Mouse (Mus musculus) forebrain, postnatal 0 days (tissue): ENCODE results near the gene Pcyt1b. TPM values are rescaled to one million over a fixed set of nuclear protein-coding genes. Genes with fewer than 3 reads are reported as not detected.

Source experiments
- ATAC-seq: fragments of 200-750 bp; cut with Nextera tagmentation; 2 replicates; pipeline ENCODE4 v1.8.0; 2017; ENCODE audit warnings: mild to moderate bottlenecking, moderate library complexity
- DNase-seq: peaks from one replicate; pipeline ENCODE4 v3.0.0-alpha.2; 2015
- H3K27ac ChIP-seq: fragments of 300-500 bp; sonication (generic); 2 replicates; pipeline ENCODE4 v1.5.1; 2014; ENCODE audit warnings: low read depth, mild to moderate bottlenecking, antibody characterized with exemption, low read length, moderate library complexity, mixed read lengths
- H3K27me3 ChIP-seq: fragments of 300-500 bp; sonication (generic); 2 replicates; pipeline ENCODE4 v1.6.1; 2014; ENCODE audit warnings: mild to moderate bottlenecking, low read length, mixed read lengths; ENCODE audit not compliant: insufficient read depth
- H3K36me3 ChIP-seq: fragments of 300-500 bp; sonication (generic); 2 replicates; pipeline ENCODE4 v1.6.1; 2014; ENCODE audit warnings: mild to moderate bottlenecking, moderate library complexity; ENCODE audit not compliant: insufficient read depth
- H3K4me1 ChIP-seq: fragments of 300-500 bp; sonication (generic); 2 replicates; pipeline ENCODE4 v1.6.1; 2014; ENCODE audit warnings: antibody characterized with exemption; ENCODE audit not compliant: insufficient read depth
- H3K4me2 ChIP-seq: fragments of 300-500 bp; sonication (generic); 2 replicates; pipeline ENCODE4 v1.6.1; 2014; ENCODE audit warnings: low read depth, mild to moderate bottlenecking, moderate library complexity
- H3K4me3 ChIP-seq: fragments of 300-500 bp; sonication (generic); 2 replicates; pipeline ENCODE4 v1.5.1; 2014; ENCODE audit warnings: low read depth, low read length, mixed read lengths
- H3K9ac ChIP-seq: fragments of 300-500 bp; sonication (generic); 2 replicates; pipeline ENCODE4 v1.6.1; 2014; ENCODE audit warnings: mild to moderate bottlenecking
- H3K9me3 ChIP-seq: fragments of 300-500 bp; sonication (generic); 2 replicates; pipeline ENCODE4 v1.6.1; 2016; ENCODE audit warnings: low read length
- CTCF ChIP-seq: sonication (generic); IDR thresholded peaks from 2 replicates; pipeline ENCODE4 v1.5.1; 2016; ENCODE audit warnings: antibody characterized with exemption, control low read depth, low read depth
- WGBS: fragments of 180-500 bp; shearing (Covaris S2); extraction: QIAGEN DNeasy Blood & Tissue Kit; methylation state at CpG from one replicate; pipeline ENCODE4 v1.1.7; 2014; 5-methylcytosine and 5-hydroxymethylcytosine counted together
- polyA plus RNA-seq: library from polyadenylated mRNA; unstranded; fragments of >200 nt; fragmentation: Nextera tagmentation; extraction: Ambion mirVana; gene quantifications from 2 replicates; pipeline ENCODE4 v1.2.1, GENCODE M21; 2015
- total RNA-seq: library from RNA; depleted of rRNA; stranded (reverse); fragments of >200 nt; gene quantifications from 2 replicates; pipeline ENCODE4 v1.2.3, GENCODE M21; 2014

Gene Pcyt1b
- total and polyA plus RNA-seq, 2 experiments from 2014 or later = 21.7 to 26.3 TPM

DNA sequence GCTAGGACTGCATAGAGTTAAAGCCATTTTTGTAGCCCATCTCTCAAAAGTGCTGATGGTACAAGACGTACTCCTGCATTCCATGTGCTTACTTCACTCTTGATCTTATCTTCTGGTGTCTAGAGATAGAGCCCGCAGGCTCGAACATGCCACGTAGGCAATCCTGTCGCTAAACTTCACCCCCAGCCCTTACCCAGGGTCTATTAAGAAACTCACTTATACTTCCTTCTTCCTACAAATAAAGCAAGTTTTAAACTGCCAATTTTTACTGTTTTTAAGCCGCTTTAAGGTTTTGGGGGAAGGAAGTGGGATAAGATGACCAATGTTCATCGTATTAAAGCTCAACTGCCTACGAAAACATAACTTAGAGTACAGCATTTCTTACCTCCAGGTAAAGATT, 36.0 kb downstream of the Pcyt1b start:
- Histone ChIP-seq H3K36me3 (no peaks in the 10 kb centered on the region), H3K9ac (no peak overlapping the region), H3K4me1 (no peaks in the 10 kb centered on the region), H3K4me2 (no peak overlapping the region), H3K27me3 (no peaks in the 10 kb centered on the region), H3K4me3 (no peak overlapping the region), H3K27ac (no peak overlapping the region), H3K9me3 (no peaks in the 10 kb centered on the region)
- WGBS = 89% methylated on average over 8 of the region's 8 CpGs
- ATAC-seq = no peak
- DNase-seq = no peak
- no peak for TF ChIP-seq CTCF

DNA sequence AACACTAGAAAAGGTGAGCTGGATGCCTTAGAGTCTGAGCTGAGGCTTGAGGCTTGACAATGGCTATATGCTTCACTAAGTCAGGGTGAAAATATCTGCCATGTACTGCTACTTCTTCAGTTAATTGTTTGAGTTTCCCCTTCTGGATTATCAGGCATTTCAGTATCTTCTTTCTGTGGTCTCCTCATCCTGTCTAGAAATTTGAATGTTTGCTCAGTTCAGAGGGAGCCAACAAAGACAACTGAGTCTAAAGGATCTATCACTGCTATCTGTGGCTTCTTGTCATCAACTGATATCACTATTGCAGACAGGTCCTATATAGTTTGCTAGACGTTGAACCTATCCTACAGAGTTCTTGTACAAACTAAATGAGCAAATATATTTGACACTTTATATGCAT, 42.9 kb downstream of the Pcyt1b start:
- no peak overlapping the region for H3K27ac ChIP-seq
- no peaks in the 10 kb centered on the region for H3K36me3 ChIP-seq
- DNase-seq (no peak), ATAC-seq (no peak)
- no peak overlapping the region for H3K4me2 ChIP-seq
- no peaks in the 10 kb centered on the region for H3K27me3 ChIP-seq
- no peaks in the 10 kb centered on the region for H3K9me3 ChIP-seq
- H3K9ac ChIP-seq = no peak overlapping the region
- 85% methylated on average over 1 of the region's 1 CpGs for WGBS
- TF ChIP-seq CTCF = no peak
- no peaks in the 10 kb centered on the region for H3K4me1 ChIP-seq
- no peak overlapping the region for H3K4me3 ChIP-seq

DNA sequence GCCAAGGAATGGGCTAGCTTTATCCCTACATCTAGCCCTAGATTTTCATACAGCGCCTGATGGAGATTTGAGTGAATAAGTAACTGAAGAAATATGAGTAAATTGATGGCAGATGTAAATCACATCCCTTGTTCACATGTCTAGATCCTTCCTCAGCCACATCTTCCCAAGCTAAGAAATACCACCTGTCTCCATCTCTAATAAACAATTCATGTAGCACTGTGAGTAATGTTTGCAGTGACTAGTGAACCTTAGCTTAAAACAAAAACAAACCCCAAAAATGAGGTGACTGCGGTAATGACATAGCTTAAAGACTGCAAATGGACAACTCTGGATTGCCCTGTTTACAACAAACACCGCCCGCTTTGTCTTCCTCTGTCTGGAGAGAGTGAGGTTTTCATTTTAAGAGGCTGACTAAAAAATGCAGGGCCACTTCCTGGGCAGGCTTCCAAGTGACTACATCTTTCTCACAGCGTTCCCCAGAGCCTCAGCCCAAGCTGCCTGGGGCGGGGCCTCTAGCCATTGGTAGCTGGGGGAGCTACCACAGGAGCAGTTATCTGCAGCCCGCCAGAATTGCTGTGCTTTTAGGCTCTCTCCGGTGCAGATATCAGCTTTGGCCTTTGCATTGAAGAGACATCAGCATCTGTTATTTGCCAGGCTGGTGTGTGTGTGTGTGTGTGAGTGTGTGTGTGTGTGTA, 46.0 kb downstream of the Pcyt1b start:
- Histone ChIP-seq H3K27me3 (no peaks in the 10 kb centered on the region), H3K4me1 (no peaks in the 10 kb centered on the region), H3K9me3 (no peaks in the 10 kb centered on the region), H3K36me3 (no peaks in the 10 kb centered on the region), H3K27ac (no peak overlapping the region), H3K4me3 (no peak overlapping the region), H3K4me2 (no peak overlapping the region), H3K9ac (no peak overlapping the region)
- WGBS = 40% methylated on average over 8 of the region's 8 CpGs
- no peak for TF ChIP-seq CTCF
- DNase-seq = peak; percentile 47
- ATAC-seq = peak; percentile 72

GRCm38 (mm10) chrX:93712566-93712965, 57.9 kb downstream of the Pcyt1b start:
- Histone ChIP-seq H3K9me3 (no peaks in the 10 kb centered on the region), H3K4me2 (no peak overlapping the region), H3K36me3 (no peaks in the 10 kb centered on the region), H3K27me3 (no peaks in the 10 kb centered on the region), H3K4me1 (no peaks in the 10 kb centered on the region), H3K4me3 (no peak overlapping the region), H3K9ac (no peak overlapping the region), H3K27ac (no peak overlapping the region)
- no peak for DNase-seq
- TF ChIP-seq CTCF = no peak
- 59% methylated on average over 1 of the region's 1 CpGs for WGBS
- ATAC-seq = no peak

- H3K27ac ChIP-seq = no peak overlapping the region
- DNase-seq (no peak), ATAC-seq (no peak)
- H3K4me2 ChIP-seq = no peak overlapping the region
- no peaks in the 10 kb centered on the region for H3K9me3 ChIP-seq
- 82% methylated on average over 1 of the region's 1 CpGs for WGBS
- TF ChIP-seq CTCF = no peak
- no peaks in the 10 kb centered on the region for H3K36me3 ChIP-seq
- no peaks in the 10 kb centered on the region for H3K27me3 ChIP-seq
- no peaks in the 10 kb centered on the region for H3K4me1 ChIP-seq
- H3K9ac ChIP-seq = no peak overlapping the region
- no peak overlapping the region for H3K4me3 ChIP-seq
Measured at GRCm38 (mm10) chrX:93729529-93729928, 74.9 kb downstream of the Pcyt1b start.

- no peak overlapping the region for H3K9ac ChIP-seq
- ATAC-seq (no peak), DNase-seq (no peak)
- no peak overlapping the region for H3K4me3 ChIP-seq
- H3K9me3 ChIP-seq = no peaks in the 10 kb centered on the region
- no peak overlapping the region for H3K4me2 ChIP-seq
- no peaks in the 10 kb centered on the region for H3K36me3 ChIP-seq
- no peaks in the 10 kb centered on the region for H3K27me3 ChIP-seq
- H3K4me1 ChIP-seq = no peaks in the 10 kb centered on the region
- no peak for TF ChIP-seq CTCF
- H3K27ac ChIP-seq = no peak overlapping the region
- WGBS = 87% methylated on average over 8 of the region's 8 CpGs
Measured at GRCm38 (mm10) chrX:93730854-93731253, 76.2 kb downstream of the Pcyt1b start.

DNA sequence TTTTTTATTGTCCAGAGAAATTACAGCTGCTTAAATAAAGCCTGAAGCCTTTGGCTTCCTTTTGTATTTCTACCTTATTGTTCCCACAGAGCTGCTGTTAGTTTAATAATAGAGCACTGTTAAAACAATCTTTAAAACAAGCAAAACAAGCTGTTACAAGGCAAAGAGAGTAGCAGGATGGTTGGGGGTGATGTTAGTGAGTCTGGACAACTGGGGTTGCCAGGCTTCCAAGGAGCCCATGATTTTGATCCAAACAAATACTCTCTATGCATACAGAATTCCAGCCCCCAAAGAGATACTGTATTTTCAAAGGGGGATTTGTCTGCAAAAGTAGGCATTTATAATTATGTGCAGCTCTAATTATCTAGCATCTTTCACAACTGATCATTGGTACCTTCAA, 77.7 kb downstream of the Pcyt1b start:
- H3K36me3 ChIP-seq = no peaks in the 10 kb centered on the region
- no peak overlapping the region for H3K27ac ChIP-seq
- no peaks in the 10 kb centered on the region for H3K27me3 ChIP-seq
- no peak overlapping the region for H3K4me2 ChIP-seq
- DNase-seq (no peak), ATAC-seq (peak; percentile 40; the same call in 1 of the 2 replicates)
- no peak overlapping the region for H3K4me3 ChIP-seq
- H3K4me1 ChIP-seq = no peaks in the 10 kb centered on the region
- no peak for TF ChIP-seq CTCF
- no peaks in the 10 kb centered on the region for H3K9me3 ChIP-seq
- H3K9ac ChIP-seq = no peak overlapping the region
